Mouse (Mus musculus) cortical plate, adult 2 months (tissue): ENCODE measurements around the gene Xylt1.

Source experiments
- CTCF ChIP-seq: fragments of 200-500 bp; IDR thresholded peaks from 2 replicates; pipeline ENCODE4 v1.5.1; 2011; ENCODE audit warnings: mild to moderate bottlenecking, control low read depth, low read length; ENCODE audit not compliant: insufficient read depth; ENCODE audit errors: extremely low read depth
- POLR2A ChIP-seq: fragments of 200-500 bp; IDR thresholded peaks from 2 replicates; pipeline ENCODE4 v1.6.1; 2011; ENCODE audit warnings: mild to moderate bottlenecking, low read length, control low read depth; ENCODE audit not compliant: insufficient read depth; ENCODE audit errors: extremely low read depth

DNA sequence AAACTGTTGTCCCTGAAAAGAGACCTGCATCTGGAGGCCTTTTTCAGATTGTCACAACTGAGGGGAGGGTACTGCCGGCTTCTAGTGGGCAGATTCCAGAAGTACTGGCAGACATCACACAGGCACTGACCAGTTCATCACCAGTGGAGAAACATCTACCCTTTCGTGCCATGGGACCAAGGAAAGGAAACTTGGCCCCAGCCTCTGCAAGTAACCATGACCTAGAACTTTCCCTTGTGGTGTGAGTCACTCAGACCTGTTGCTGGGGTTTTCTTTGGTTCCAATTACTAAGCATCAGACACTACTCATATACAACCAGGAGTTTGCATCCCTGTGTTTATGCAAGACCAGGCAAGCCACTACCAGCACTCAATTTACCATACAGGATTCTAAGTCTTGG is 190.4 kb downstream of the Xylt1 start:
- TF ChIP-seq CTCF (no peak), POLR2A (no peak)
